Mouse (Mus musculus) CH12.LX (cell line): ENCODE measurements around the gene 4933411K16Rik. TPM values are rescaled to one million over a fixed set of nuclear protein-coding genes. Genes with fewer than 3 reads are reported as not detected.

Experiments
- DNase-seq: peaks from one replicate; pipeline ENCODE4 v3.0.0-alpha.2; 2013; ENCODE audit errors: extremely low read depth
- H3K27ac ChIP-seq: 2 replicates; pipeline ENCODE4 v1.5.1; 2012; ENCODE audit warnings: low read depth, mild to moderate bottlenecking, control low read depth, moderate library complexity; ENCODE audit not compliant: insufficient read depth
- H3K27me3 ChIP-seq: replicated peaks from 2 replicates; pipeline ENCODE3; 2012; ENCODE audit warnings: inconsistent platforms
- H3K36me3 ChIP-seq, 2 experiments: replicated peaks in 1 of 2; 2 replicates each; pipeline versions ENCODE3 to v1.6.1; 2012; ENCODE audit warnings: inconsistent platforms in 1 of 2, low read length in 1 of 2, mild to moderate bottlenecking in 1 of 2, mixed read lengths in 1 of 2, moderate library complexity in 1 of 2; ENCODE audit not compliant: control insufficient read depth in 1 of 2, insufficient read depth in 1 of 2
- H3K4me1 ChIP-seq, 2 experiments: 2 replicates each; pipeline ENCODE4 v1.6.1; 2012; ENCODE audit warnings: inconsistent platforms in 1 of 2, moderate library complexity in 1 of 2; ENCODE audit not compliant: insufficient read depth in 2 of 2, control insufficient read depth in 1 of 2
- H3K4me2 ChIP-seq: 2 replicates; pipeline ENCODE4 v1.6.1; 2012; ENCODE audit warnings: low read depth, mild to moderate bottlenecking, control low read depth; ENCODE audit not compliant: poor library complexity, insufficient read depth, severe bottlenecking
- H3K4me3 ChIP-seq, 3 experiments: fragments of 150-350 bp in 1 of 3; sonication (generic) in 1 of 3; replicated peaks in 1 of 3; 2 replicates each; pipeline versions ENCODE3 to v1.5.1; 2011 to 2012; ENCODE audit warnings: low read depth in 2 of 3, low read length in 2 of 3, mild to moderate bottlenecking in 2 of 3, moderate library complexity in 2 of 3, control low read depth in 1 of 3, improper control_type of control experiment in 1 of 3, inconsistent platforms in 1 of 3, mixed read lengths in 1 of 3; ENCODE audit not compliant: poor library complexity in 1 of 3
- H3K79me2 ChIP-seq: replicated peaks from 2 replicates; pipeline ENCODE4 v1.6.1; 2012; ENCODE audit warnings: mild to moderate bottlenecking, moderate library complexity; ENCODE audit not compliant: control insufficient read depth, poor library complexity, insufficient read depth, severe bottlenecking; ENCODE audit errors: extremely low read depth
- H3K9ac ChIP-seq: 2 replicates; pipeline ENCODE4 v1.6.1; 2012; ENCODE audit warnings: low read depth, mild to moderate bottlenecking, control low read depth, moderate library complexity; ENCODE audit not compliant: insufficient read depth
- H3K9me3 ChIP-seq: replicated peaks from 2 replicates; pipeline ENCODE3; 2012; ENCODE audit warnings: low read length, inconsistent platforms, mixed read lengths
- CHD1 ChIP-seq: IDR thresholded peaks from 2 replicates; pipeline ENCODE4 v1.6.1; 2012; ENCODE audit warnings: low read depth, low read length, improper control_type of control experiment, inconsistent platforms
- CHD2 ChIP-seq: IDR thresholded peaks from 2 replicates; pipeline ENCODE4 v1.6.1; 2011; ENCODE audit warnings: low read length, improper control_type of control experiment
- EP300 ChIP-seq: IDR thresholded peaks from 2 replicates; pipeline ENCODE4 v1.6.1; 2011; ENCODE audit warnings: low read length, improper control_type of control experiment
- HCFC1 ChIP-seq: IDR thresholded peaks from 2 replicates; pipeline ENCODE4 v1.6.1; 2012; ENCODE audit warnings: low read depth, mild to moderate bottlenecking, inconsistent platforms, low read length, improper control_type of control experiment
- IRF4 ChIP-seq: IDR thresholded peaks from 2 replicates; pipeline ENCODE4 v1.6.1; 2014; ENCODE audit warnings: low read depth, mild to moderate bottlenecking, inconsistent platforms, low read length, improper control_type of control experiment
- MAFK ChIP-seq: IDR thresholded peaks from 2 replicates; pipeline ENCODE4 v1.6.1; 2011; ENCODE audit warnings: low read length, improper control_type of control experiment; ENCODE audit not compliant: insufficient replicate concordance
- MAZ ChIP-seq: IDR thresholded peaks from 2 replicates; pipeline ENCODE4 v1.6.1; 2012; ENCODE audit warnings: low read depth, mild to moderate bottlenecking, inconsistent platforms, low read length, improper control_type of control experiment, moderate library complexity
- MEF2A ChIP-seq: IDR thresholded peaks from 2 replicates; pipeline ENCODE4 v1.6.1; 2014; ENCODE audit warnings: low read depth, mild to moderate bottlenecking, inconsistent platforms, low read length, improper control_type of control experiment, borderline replicate concordance
- MXI1 ChIP-seq: IDR thresholded peaks from 2 replicates; pipeline ENCODE4 v1.6.1; 2011; ENCODE audit warnings: mild to moderate bottlenecking, low read depth, low read length, improper control_type of control experiment
- NELFE ChIP-seq: IDR thresholded peaks from 2 replicates; pipeline ENCODE4 v1.6.1; 2011; ENCODE audit warnings: low read depth, low read length, improper control_type of control experiment
- POLR2A ChIP-seq: IDR thresholded peaks from 2 replicates; pipeline ENCODE4 v1.6.1; 2011; ENCODE audit warnings: low read depth, mild to moderate bottlenecking, improper control_type of control experiment, low read length
- RCOR1 ChIP-seq: conservative IDR thresholded peaks from 2 replicates; pipeline ENCODE4 v1.6.1; 2012; ENCODE audit warnings: low read depth, mild to moderate bottlenecking, inconsistent platforms, low read length, improper control_type of control experiment
- SIN3A ChIP-seq: IDR thresholded peaks from 2 replicates; pipeline ENCODE4 v1.6.1; 2012; ENCODE audit warnings: low read length, improper control_type of control experiment, inconsistent platforms
- SMC3 ChIP-seq: IDR thresholded peaks from 2 replicates; pipeline ENCODE4 v1.6.1; 2011; ENCODE audit warnings: low read depth, low read length, improper control_type of control experiment
- TBP ChIP-seq: conservative IDR thresholded peaks from 2 replicates; pipeline ENCODE4 v1.6.1; 2011; ENCODE audit warnings: low read depth, low read length, improper control_type of control experiment
- USF1 ChIP-seq: IDR thresholded peaks from 2 replicates; pipeline ENCODE4 v1.6.1; 2014; ENCODE audit warnings: low read depth, mild to moderate bottlenecking, inconsistent platforms, low read length, improper control_type of control experiment
- USF2 ChIP-seq: conservative IDR thresholded peaks from 2 replicates; pipeline ENCODE4 v1.6.1; 2011; ENCODE audit warnings: low read depth, low read length, improper control_type of control experiment
- ZNF384 ChIP-seq: IDR thresholded peaks from 2 replicates; pipeline ENCODE4 v1.6.1; 2012; ENCODE audit warnings: low read depth, low read length, improper control_type of control experiment, inconsistent platforms
- dilution Hi-C: fragments of 300-500 bp; cut with MboI; formaldehyde crosslinking; loops from 2 replicates; pipeline ENCODE4 v1.14.3; 2020; ENCODE audit warnings: low sequenced_read_pairs; ENCODE audit not compliant: extremely low pct_unique_long_range_greater_than_20kb, extremely low pct_ligation_motif_present
- in situ Hi-C: fragments of 300-500 bp; cut with MboI; formaldehyde crosslinking; loops from 3 replicates; pipeline ENCODE4 v1.14.3; 2019; ENCODE audit warnings: low sequenced_read_pairs, low pct_ligation_motif_present, low pct_unique_long_range_greater_than_20kb, mixed read lengths
- polyA plus RNA-seq: library from polyadenylated mRNA; unstranded; fragments of >175 nt; gene quantifications from 2 replicates; pipeline ENCODE4 v1.2.1, GENCODE M21; 2012; ENCODE audit warnings: low read depth; ENCODE audit not compliant: insufficient read length
- total RNA-seq, 2 experiments: library from RNA; depleted of rRNA; stranded (reverse); fragments of 300-350 nt in 1 of 2; fragments of >200 nt in 1 of 2; gene quantifications; 2 replicates each; pipeline ENCODE4 v1.2.3; 2012 to 2014

Gene 4933411K16Rik
- total and polyA plus RNA-seq, 3 experiments, result not detected

DNA sequence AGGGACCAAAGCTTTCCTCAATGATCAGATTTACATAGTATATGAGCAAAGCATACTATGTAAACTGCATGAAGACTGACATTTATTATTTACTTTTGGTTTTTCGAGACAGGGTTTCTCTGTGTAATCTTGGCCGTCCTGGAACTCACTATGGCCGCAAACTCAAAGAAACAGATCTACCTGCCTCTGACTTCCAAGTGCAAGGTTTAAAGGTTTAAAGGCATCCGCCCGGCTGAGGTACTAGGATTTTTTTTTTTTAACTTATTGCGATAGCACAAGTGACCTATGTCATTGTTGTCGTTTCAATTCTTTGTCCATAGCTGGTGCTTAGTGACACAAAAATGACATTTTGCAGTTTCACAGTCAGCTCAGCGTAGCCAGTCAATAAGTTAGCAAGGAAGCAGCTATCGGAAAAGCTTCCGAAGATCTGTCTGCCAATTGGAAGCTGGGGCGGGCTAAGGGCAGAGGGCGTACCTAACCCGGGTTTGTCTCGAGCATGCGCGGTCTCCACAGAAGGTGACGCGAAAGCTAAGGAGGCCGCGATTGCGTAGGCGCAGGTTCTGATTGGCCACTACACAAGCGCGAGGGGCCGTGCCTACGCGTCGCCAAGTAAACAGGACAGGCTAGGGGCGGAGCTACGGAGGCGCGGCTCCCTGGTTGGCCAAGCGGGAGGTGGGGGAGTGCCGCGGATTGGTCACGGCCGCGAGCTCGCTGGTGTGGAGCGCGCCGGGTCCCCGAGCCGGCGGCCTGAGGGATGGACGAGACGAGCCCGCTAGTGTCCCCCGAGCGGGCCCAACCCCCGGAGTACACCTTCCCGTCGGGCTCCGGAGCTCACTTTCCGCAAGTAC lies 37.9 kb downstream of the 4933411K16Rik start, which contains the start of gene Pi4k2a (continued):
- peak; percentile 78 for TF ChIP-seq CHD1

DNA sequence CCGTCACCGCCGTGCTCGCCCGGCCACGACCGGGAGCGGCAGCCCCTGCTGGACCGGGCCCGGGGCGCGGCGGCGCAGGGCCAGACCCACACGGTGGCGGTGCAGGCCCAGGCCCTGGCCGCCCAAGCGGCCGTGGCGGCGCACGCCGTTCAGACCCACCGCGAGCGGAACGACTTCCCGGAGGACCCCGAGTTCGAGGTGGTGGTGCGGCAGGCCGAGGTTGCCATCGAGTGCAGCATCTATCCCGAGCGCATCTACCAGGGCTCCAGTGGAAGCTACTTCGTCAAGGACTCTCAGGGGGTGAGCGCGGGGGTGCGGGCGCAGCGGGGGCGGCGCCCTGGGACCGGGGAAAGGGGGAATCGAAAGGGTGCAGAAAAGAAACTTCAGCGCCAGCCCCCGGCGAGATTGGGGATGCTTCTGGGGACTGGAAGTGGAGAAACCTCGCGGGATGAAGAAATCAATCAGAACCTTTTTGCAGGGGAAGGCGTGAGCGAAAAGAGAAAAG lies 38.6 kb downstream of the 4933411K16Rik start:
- in situ Hi-C loops, result no loop called here
- Histone ChIP-seq H3K4me2 (peak overlapping the region; percentile 87), H3K9me3 (no peaks in the 10 kb centered on the region), H3K4me3 (peak overlapping the region; percentile 73 to 96 (median 84)), H3K9ac (peak overlapping the region; percentile 73), H3K4me1 (peaks cover 2 to 26% of the 10 kb centered on the region in 2 experiments; a peak in 2 of 4 replicates), H3K27ac (peak overlapping the region; percentile 61), H3K36me3 (peaks cover 7 to 29% of the 10 kb centered on the region in 2 experiments), H3K27me3 (no peaks in the 10 kb centered on the region), H3K79me2 (peaks cover 9% of the 10 kb centered on the region)
- peak; percentile 80 for DNase-seq
- TF ChIP-seq EP300 (0 out of 2 replicates have a peak, but pooled peaks have one; percentile 17), MXI1 (peak; percentile 14), IRF4 (no peak), MAFK (no peak), CHD2 (0 out of 2 replicates have a peak, but pooled peaks have one; percentile 33)
- dilution Hi-C loops, result no loop called here

DNA sequence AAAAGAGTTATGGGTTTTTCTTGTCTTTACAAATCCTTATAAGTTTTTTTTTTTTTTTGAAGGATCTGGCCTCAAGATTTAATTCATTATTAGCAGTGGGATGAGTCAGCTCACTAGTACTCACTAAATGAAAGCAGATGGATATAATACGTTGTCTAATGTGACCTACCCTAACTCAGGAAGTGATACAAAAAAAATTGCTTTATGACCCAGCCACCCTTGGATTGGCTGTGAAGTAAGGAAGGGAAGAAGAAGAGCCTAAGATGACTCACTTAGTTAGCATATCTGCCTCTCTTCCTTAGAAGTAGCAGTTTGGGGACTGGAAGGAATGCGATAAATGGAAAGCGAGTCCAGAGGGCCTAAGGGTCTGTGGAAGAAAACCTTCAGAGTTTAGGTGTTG lies 47.4 kb downstream of the 4933411K16Rik start:
- Histone ChIP-seq H3K79me2 (no peaks in the 10 kb centered on the region), H3K27me3 (no peaks in the 10 kb centered on the region), H3K4me2 (no peak overlapping the region), H3K4me1 (0 out of 4 replicates have a peak, but pooled peaks cover 0 to 3% of the 10 kb centered on the region in 2 experiments), H3K9ac (no peak overlapping the region), H3K36me3 (peaks cover 16 to 67% of the 10 kb centered on the region in 2 experiments), H3K4me3 (no peak overlapping the region), H3K9me3 (no peaks in the 10 kb centered on the region), H3K27ac (no peak overlapping the region)
- no peak for DNase-seq
- in situ Hi-C loops, result no loop called here
- no peak for TF ChIP-seq SIN3A
- no peak for TF ChIP-seq IRF4
- TF ChIP-seq MAZ, result no peak
- TF ChIP-seq POLR2A, result no peak
- TF ChIP-seq NELFE, result no peak
- no peak for TF ChIP-seq USF2
- no peak for TF ChIP-seq SMC3
- no peak for TF ChIP-seq TBP
- no peak for TF ChIP-seq MEF2A
- TF ChIP-seq HCFC1, result no peak
- TF ChIP-seq USF1, result no peak
- TF ChIP-seq RCOR1, result no peak
- no peak for TF ChIP-seq ZNF384
- dilution Hi-C loops, result no loop called here

Other genes starting within 250 kb of the 4933411K16Rik start
- gene Frat1, start 222.3 kb upstream of the 4933411K16Rik start, total RNA-seq (2012; rRNA removed), result 0.80 and 2.0 TPM in 2 replicates
- gene Frat1, start 222.3 kb upstream of the 4933411K16Rik start, total RNA-seq (2014; rRNA removed), result 0.70 and 0.96 TPM in 2 replicates
- 0.64 and 0.94 TPM in 2 replicates for gene Frat1, start 222.3 kb upstream of the 4933411K16Rik start, polyA plus RNA-seq
- 0.67 and 1.0 TPM in 2 replicates for gene Frat2, start 204.1 kb upstream of the 4933411K16Rik start, total RNA-seq (2012; rRNA removed)
- 0.55 and 0.68 TPM in 2 replicates for gene Frat2, start 204.1 kb upstream of the 4933411K16Rik start, total RNA-seq (2014; rRNA removed)
- 1.2 and 1.3 TPM in 2 replicates for gene Frat2, start 204.1 kb upstream of the 4933411K16Rik start, polyA plus RNA-seq
- gene Rrp12, start 156.1 kb upstream of the 4933411K16Rik start, total RNA-seq (2012; rRNA removed), result 42.5 and 58.0 TPM in 2 replicates
- 20.1 and 22.0 TPM in 2 replicates for gene Rrp12, start 156.1 kb upstream of the 4933411K16Rik start, total RNA-seq (2014; rRNA removed)
- gene Rrp12, start 156.1 kb upstream of the 4933411K16Rik start, polyA plus RNA-seq, result 62.4 and 64.3 TPM in 2 replicates
- gene Pgam1, start 140.3 kb upstream of the 4933411K16Rik start, total RNA-seq (2012; rRNA removed), result 736 and 928 TPM in 2 replicates
- 1,480 and 1,507 TPM in 2 replicates for gene Pgam1, start 140.3 kb upstream of the 4933411K16Rik start, total RNA-seq (2014; rRNA removed)
- gene Pgam1, start 140.3 kb upstream of the 4933411K16Rik start, polyA plus RNA-seq, result 870 and 932 TPM in 2 replicates
- 56.6 and 70.0 TPM in 2 replicates for gene Exosc1, start 118.8 kb upstream of the 4933411K16Rik start, total RNA-seq (2012; rRNA removed)
- gene Exosc1, start 118.8 kb upstream of the 4933411K16Rik start, total RNA-seq (2014; rRNA removed), result 68.6 and 72.6 TPM in 2 replicates
- 109 TPM in 2 replicates for gene Exosc1, start 118.8 kb upstream of the 4933411K16Rik start, polyA plus RNA-seq
- 45.5 and 49.6 TPM in 2 replicates for gene Zdhhc16, start 118.8 kb upstream of the 4933411K16Rik start, total RNA-seq (2012; rRNA removed)
- gene Zdhhc16, start 118.8 kb upstream of the 4933411K16Rik start, total RNA-seq (2014; rRNA removed), result 29.9 and 30.3 TPM in 2 replicates
- gene Zdhhc16, start 118.8 kb upstream of the 4933411K16Rik start, polyA plus RNA-seq, result 51.1 and 54.3 TPM in 2 replicates
- 26.2 and 32.1 TPM in 2 replicates for gene Mms19, start 71.1 kb upstream of the 4933411K16Rik start, total RNA-seq (2012; rRNA removed)
- 34.4 and 43.3 TPM in 2 replicates for gene Mms19, start 71.1 kb upstream of the 4933411K16Rik start, total RNA-seq (2014; rRNA removed)
- gene Mms19, start 71.1 kb upstream of the 4933411K16Rik start, polyA plus RNA-seq, result 36.5 and 46.3 TPM in 2 replicates
- 3.1 and 3.6 TPM in 2 replicates for gene Ubtd1, start 70.5 kb upstream of the 4933411K16Rik start, total RNA-seq (2012; rRNA removed)
- gene Ubtd1, start 70.5 kb upstream of the 4933411K16Rik start, total RNA-seq (2014; rRNA removed), result 3.1 and 3.4 TPM in 2 replicates
- 5.5 and 5.8 TPM in 2 replicates for gene Ubtd1, start 70.5 kb upstream of the 4933411K16Rik start, polyA plus RNA-seq
- gene Ankrd2, start 16.2 kb upstream of the 4933411K16Rik start, total RNA-seq (2012; rRNA removed), result not detected in 2 replicates
- gene Ankrd2, start 16.2 kb upstream of the 4933411K16Rik start, total RNA-seq (2014; rRNA removed), result not detected in 2 replicates
- not detected in 2 replicates for gene Ankrd2, start 16.2 kb upstream of the 4933411K16Rik start, polyA plus RNA-seq
- gene Hoga1, start 6.6 kb upstream of the 4933411K16Rik start, total RNA-seq (2012; rRNA removed), result not detected in 2 replicates
- not detected in 2 replicates for gene Hoga1, start 6.6 kb upstream of the 4933411K16Rik start, total RNA-seq (2014; rRNA removed)
- gene Hoga1, start 6.6 kb upstream of the 4933411K16Rik start, polyA plus RNA-seq, result not detected in 2 replicates
- 0.04 TPM in 1 of 2 replicates, not detected in the other for gene Morn4, start 34.1 kb downstream of the 4933411K16Rik start, total RNA-seq (2012; rRNA removed)
- not detected in 2 replicates for gene Morn4, start 34.1 kb downstream of the 4933411K16Rik start, total RNA-seq (2014; rRNA removed)
- gene Morn4, start 34.1 kb downstream of the 4933411K16Rik start, polyA plus RNA-seq, result 0.24 and 0.27 TPM in 2 replicates
- 10.0 and 10.9 TPM in 2 replicates for gene Pi4k2a, start 38.2 kb downstream of the 4933411K16Rik start, total RNA-seq (2012; rRNA removed)
- gene Pi4k2a, start 38.2 kb downstream of the 4933411K16Rik start, total RNA-seq (2014; rRNA removed), result 5.8 and 7.0 TPM in 2 replicates
- gene Pi4k2a, start 38.2 kb downstream of the 4933411K16Rik start, polyA plus RNA-seq, result 21.4 and 23.9 TPM in 2 replicates
- gene Avpi1, start 76.8 kb downstream of the 4933411K16Rik start, total RNA-seq (2012; rRNA removed), result 7.7 and 9.3 TPM in 2 replicates
- 8.1 and 9.0 TPM in 2 replicates for gene Avpi1, start 76.8 kb downstream of the 4933411K16Rik start, total RNA-seq (2014; rRNA removed)
- 5.9 and 6.5 TPM in 2 replicates for gene Avpi1, start 76.8 kb downstream of the 4933411K16Rik start, polyA plus RNA-seq
- not detected in 2 replicates for gene Marveld1, start 95.2 kb downstream of the 4933411K16Rik start, total RNA-seq (2012; rRNA removed)
- gene Marveld1, start 95.2 kb downstream of the 4933411K16Rik start, total RNA-seq (2014; rRNA removed), result not detected in 2 replicates
- gene Marveld1, start 95.2 kb downstream of the 4933411K16Rik start, polyA plus RNA-seq, result 0.07 TPM in 1 of 2 replicates, not detected in the other
- 14.6 and 16.2 TPM in 2 replicates for gene Zfyve27, start 111.7 kb downstream of the 4933411K16Rik start, total RNA-seq (2012; rRNA removed)
- 11.3 and 11.4 TPM in 2 replicates for gene Zfyve27, start 111.7 kb downstream of the 4933411K16Rik start, total RNA-seq (2014; rRNA removed)
- 18.3 and 19.2 TPM in 2 replicates for gene Zfyve27, start 111.7 kb downstream of the 4933411K16Rik start, polyA plus RNA-seq
- gene Sfrp5, start 150.0 kb downstream of the 4933411K16Rik start, total RNA-seq (2012; rRNA removed), result not detected in 2 replicates
- not detected in 2 replicates for gene Sfrp5, start 150.0 kb downstream of the 4933411K16Rik start, total RNA-seq (2014; rRNA removed)
- not detected in 2 replicates for gene Sfrp5, start 150.0 kb downstream of the 4933411K16Rik start, polyA plus RNA-seq
- gene Golga7b, start 195.3 kb downstream of the 4933411K16Rik start, total RNA-seq (2012; rRNA removed), result 0.08 TPM in 2 replicates
- gene Golga7b, start 195.3 kb downstream of the 4933411K16Rik start, total RNA-seq (2014; rRNA removed), result 0.07 and 0.18 TPM in 2 replicates
- 0.14 and 0.19 TPM in 2 replicates for gene Golga7b, start 195.3 kb downstream of the 4933411K16Rik start, polyA plus RNA-seq